Mouse (Mus musculus): Measurements from ENCODE around the gene Caps2. TPM values are rescaled to one million over a fixed set of nuclear protein-coding genes. Genes with fewer than 3 reads are reported as not detected.
"Not testable (repeated sequence)": the region's sequence is repeated elsewhere in the genome, so short reads cannot be mapped to it uniquely, and the experiment has no call there.

Caps2 gene
- polyA plus RNA-seq, 1 experiment = 0.04 TPM

DNA sequence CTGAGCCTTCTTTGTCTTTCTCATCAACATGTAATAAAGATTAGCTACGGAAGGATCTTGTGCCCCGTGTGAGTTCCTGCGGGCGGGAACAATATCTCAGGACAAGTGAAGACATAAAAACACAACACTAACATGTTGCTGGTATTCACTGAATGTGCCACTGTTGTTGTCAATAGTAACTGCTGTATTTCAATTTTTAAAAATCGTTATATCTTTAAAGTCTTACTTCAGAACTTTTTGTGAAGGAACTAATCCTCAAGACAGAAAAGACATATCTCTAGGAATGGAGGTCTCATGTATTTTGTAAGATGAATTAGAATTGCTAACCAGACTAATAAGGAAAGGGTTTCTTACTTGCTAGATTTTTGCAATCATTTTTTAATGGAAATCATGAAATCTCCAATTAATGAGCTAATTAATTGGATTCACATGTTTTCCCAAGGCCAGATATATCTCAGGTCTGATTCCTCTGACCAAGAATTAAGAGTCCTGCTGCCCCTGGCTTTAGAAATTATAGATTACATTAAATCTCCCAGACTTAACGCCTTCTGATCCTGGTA, 24.5 kb upstream of the Caps2 start:
- no peaks in the 10 kb centered on the region for H3K27me3 ChIP-seq (ENCODE audit: control insufficient read depth, insufficient read depth, insufficient read length)
- H3K36me3 ChIP-seq (ENCODE audit: control insufficient read depth, insufficient read depth) = no peaks in the 10 kb centered on the region
- H3K4me3 ChIP-seq = no peak overlapping the region
- H3K79me2 ChIP-seq (ENCODE audit: control insufficient read depth, insufficient read depth) = no peaks in the 10 kb centered on the region
- TF ChIP-seq MAX (IDR thresholded peaks at IDR 0.05; ENCODE audit: low read depth) (no peak), POLR2AphosphoS2 (IDR thresholded peaks at IDR 0.05; ENCODE audit: insufficient read length, low read depth) (no peak), MYOG (IDR thresholded peaks at IDR 0.05; ENCODE audit: control insufficient read depth in 1 of 3, insufficient read depth in 1 of 3, insufficient read length in 2 of 3, low read depth in 2 of 3) (no peak), USF1 (IDR thresholded peaks at IDR 0.05; ENCODE audit: low read depth) (no peak)
- H3ac ChIP-seq (ENCODE audit: control insufficient read depth, insufficient read length) = no peak overlapping the region
- H3K4me2 ChIP-seq (ENCODE audit: low read depth) = peak overlapping the region; percentile 50

DNA sequence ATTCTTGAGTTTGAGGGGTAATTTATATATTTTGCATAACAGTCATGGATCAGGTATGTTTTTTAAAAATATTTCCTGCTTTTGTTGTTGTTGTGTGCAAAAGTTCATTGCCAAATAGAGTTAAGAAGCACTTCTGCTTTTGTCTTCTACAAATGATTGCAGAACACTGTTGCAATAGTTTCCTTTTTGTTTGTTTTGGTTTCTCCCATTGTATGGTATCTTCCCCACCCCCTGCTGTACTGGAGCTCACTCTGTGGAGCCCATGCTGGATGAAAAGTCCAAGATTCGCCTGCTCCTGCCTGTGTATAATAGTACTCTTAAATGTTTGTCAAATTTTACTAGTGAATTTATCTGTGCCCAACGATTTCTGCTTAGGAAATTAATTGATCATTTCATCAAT, 23.6 kb upstream of the Caps2 start:
- Histone ChIP-seq H3K79me2 (ENCODE audit: control insufficient read depth, insufficient read depth) (no peaks in the 10 kb centered on the region), H3K4me3 (no peak overlapping the region), H3K36me3 (ENCODE audit: control insufficient read depth, insufficient read depth) (no peaks in the 10 kb centered on the region), H3K27me3 (ENCODE audit: control insufficient read depth, insufficient read depth, insufficient read length) (no peaks in the 10 kb centered on the region), H3K4me2 (ENCODE audit: low read depth) (no peak overlapping the region), H3ac (ENCODE audit: control insufficient read depth, insufficient read length) (no peak overlapping the region)
- TF ChIP-seq MAX (IDR thresholded peaks at IDR 0.05; ENCODE audit: low read depth) (no peak), TCF12 (IDR thresholded peaks at IDR 0.05; ENCODE audit: insufficient read depth, poor library complexity, severe bottlenecking) (no peak), REST (IDR thresholded peaks at IDR 0.05; ENCODE audit: insufficient read depth, insufficient read length) (no peak), CEBPB (IDR thresholded peaks at IDR 0.05; ENCODE audit: insufficient read depth, poor library complexity, severe bottlenecking) (no peak), POLR2A (IDR thresholded peaks at IDR 0.05; ENCODE audit: insufficient read length, low read depth) (no peak)

DNA sequence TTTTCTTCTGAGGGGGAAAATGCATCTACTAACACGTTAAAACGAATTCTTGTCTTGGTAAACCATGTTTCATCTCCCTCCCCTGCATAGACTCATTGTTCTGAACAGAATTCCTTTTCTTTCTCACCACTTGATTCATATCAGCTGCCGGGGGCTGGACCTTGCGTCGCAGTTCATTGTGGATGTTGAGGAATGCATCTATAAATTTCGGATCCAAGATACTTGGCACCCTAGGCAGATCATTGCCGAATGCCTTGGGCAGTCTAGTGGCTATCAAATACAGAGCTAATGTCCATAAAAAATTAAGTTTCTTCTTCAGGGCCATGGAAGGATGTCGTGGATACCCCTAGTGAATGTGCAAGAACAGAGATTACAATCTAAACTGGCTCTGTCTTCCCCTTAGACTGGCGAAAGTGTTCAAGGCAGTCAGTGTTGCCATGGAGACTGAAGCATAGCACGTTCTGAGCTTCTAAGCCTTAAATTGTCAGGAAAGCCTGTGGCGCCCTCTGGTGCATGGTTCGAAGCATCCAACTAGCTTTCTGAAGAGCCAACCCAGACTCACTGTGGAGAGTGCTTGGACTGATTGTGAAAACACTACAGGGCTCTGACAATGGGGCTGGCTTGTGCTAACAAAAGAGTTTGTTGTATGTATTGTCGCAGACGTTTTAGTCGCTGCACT, 3.4 kb upstream of the Caps2 start, which contains the start of gene Glipr1l3:
Gene Glipr1l3, minus strand, starts transcription at position 446 of the 679 bp plus-strand sequence.
- H3ac ChIP-seq (ENCODE audit: control insufficient read depth, insufficient read length); H3K27me3 ChIP-seq (ENCODE audit: control insufficient read depth, insufficient read depth, insufficient read length); H3K79me2 ChIP-seq (ENCODE audit: control insufficient read depth, insufficient read depth); H3K4me3 ChIP-seq; H3K36me3 ChIP-seq (ENCODE audit: control insufficient read depth, insufficient read depth): not testable (repeated sequence)
- H3K4me2 ChIP-seq (ENCODE audit: low read depth) = peak within 1 kb of the TSS; percentile 50

DNA sequence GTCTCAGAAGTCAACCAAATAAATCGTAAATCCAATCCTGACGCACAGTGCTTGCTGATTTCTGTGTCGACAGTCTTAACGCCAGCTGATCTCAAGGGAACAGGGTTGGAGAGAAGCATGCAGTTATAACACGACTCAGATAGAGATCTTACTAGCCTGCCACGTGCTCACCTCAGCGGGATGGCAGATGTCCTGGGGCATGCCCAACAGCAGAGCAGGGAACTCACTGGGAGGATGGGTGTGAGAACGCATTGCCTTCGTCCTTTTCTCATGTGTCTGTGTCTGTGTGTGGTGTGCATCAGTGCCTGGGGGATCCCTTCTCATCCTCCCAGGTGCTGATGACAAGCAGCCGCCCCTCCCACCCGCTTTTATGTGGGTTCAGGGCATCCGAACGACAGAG, 13.6 kb downstream of the Caps2 start:
- not testable (repeated sequence) for H3K4me3 ChIP-seq; H3K79me2 ChIP-seq (ENCODE audit: control insufficient read depth, insufficient read depth); H3K36me3 ChIP-seq (ENCODE audit: control insufficient read depth, insufficient read depth); H3ac ChIP-seq (ENCODE audit: control insufficient read depth, insufficient read length); H3K27me3 ChIP-seq (ENCODE audit: control insufficient read depth, insufficient read depth, insufficient read length); H3K4me2 ChIP-seq (ENCODE audit: low read depth)

DNA sequence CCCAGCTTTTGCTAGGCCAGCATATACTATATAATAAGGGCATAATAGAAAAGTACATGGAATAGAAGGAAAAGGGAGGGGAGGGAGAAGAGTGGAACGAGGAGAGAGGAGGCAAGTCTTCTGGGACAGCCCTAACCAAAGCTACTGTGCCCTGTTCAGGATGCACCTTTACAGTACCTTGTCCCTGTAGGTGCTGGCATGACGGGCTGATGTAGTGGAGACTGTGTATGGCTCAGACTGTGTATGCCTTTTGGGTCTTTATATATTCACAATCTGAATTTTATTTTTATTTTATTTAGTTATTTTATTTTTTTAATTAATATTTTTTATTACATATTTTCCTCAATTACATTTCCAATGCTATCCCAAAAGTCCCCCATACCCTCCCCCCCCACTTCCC, 30.5 kb downstream of the Caps2 start:
- not testable (repeated sequence) for H3K79me2 ChIP-seq (ENCODE audit: control insufficient read depth, insufficient read depth); H3ac ChIP-seq (ENCODE audit: control insufficient read depth, insufficient read length); H3K4me2 ChIP-seq (ENCODE audit: low read depth); H3K4me3 ChIP-seq; H3K36me3 ChIP-seq (ENCODE audit: control insufficient read depth, insufficient read depth); H3K27me3 ChIP-seq (ENCODE audit: control insufficient read depth, insufficient read depth, insufficient read length)

DNA sequence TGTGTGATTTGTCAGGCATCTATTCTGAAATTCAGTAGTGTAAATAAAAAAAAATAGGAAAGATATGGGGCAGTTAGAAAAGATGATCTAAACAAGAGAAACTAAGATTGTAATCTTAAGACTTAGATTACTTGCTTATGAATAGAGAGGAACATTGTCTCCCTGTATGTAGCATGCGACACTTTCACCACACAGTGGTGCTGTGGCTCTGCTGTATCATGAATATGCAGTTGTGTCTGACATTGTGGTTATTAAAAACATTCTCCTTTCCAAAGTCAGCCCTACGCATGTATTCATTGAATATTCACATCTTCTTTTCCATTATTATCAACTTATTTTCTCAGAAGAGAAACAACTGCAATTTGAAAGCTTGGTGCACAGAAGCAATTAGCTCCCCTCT, 40.0 kb downstream of the Caps2 start:
- no peak overlapping the region for H3K4me2 ChIP-seq (ENCODE audit: low read depth)
- no peak for TF ChIP-seq MYOG (IDR thresholded peaks at IDR 0.05; ENCODE audit: control insufficient read depth in 1 of 3, insufficient read depth in 1 of 3, insufficient read length in 2 of 3, low read depth in 2 of 3)
- TF ChIP-seq CEBPB (IDR thresholded peaks at IDR 0.05; ENCODE audit: insufficient read depth, poor library complexity, severe bottlenecking) = no peak
- no peak for TF ChIP-seq MAX (IDR thresholded peaks at IDR 0.05; ENCODE audit: low read depth)
- no peak for TF ChIP-seq POLR2AphosphoS2 (IDR thresholded peaks at IDR 0.05; ENCODE audit: insufficient read length, low read depth)
- no peaks in the 10 kb centered on the region for H3K27me3 ChIP-seq (ENCODE audit: control insufficient read depth, insufficient read depth, insufficient read length)
- H3K4me3 ChIP-seq = no peak overlapping the region
- no peak overlapping the region for H3ac ChIP-seq (ENCODE audit: control insufficient read depth, insufficient read length)
- H3K79me2 ChIP-seq (ENCODE audit: control insufficient read depth, insufficient read depth) = no peaks in the 10 kb centered on the region
- no peaks in the 10 kb centered on the region for H3K36me3 ChIP-seq (ENCODE audit: control insufficient read depth, insufficient read depth)

DNA sequence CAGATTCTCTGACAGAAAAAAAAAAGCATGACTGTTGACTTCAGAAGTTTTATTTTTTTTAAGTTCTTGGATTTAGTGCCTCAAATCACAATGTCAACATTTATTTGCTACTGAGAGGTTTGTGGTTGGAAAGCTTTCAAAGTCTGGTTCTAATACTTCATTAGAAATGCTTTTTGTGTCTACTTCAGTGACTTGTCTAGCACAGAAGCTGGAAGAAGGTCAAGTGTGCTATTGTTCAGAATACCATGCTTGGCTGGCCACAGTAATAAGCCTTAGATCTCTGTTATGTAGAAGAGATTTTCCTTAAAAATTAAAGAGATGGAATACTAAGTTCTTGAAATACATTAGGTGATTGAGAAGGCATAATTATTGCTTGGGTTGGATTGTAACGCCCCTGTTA, 63.7 kb downstream of the Caps2 start:
- no peak overlapping the region for H3K4me3 ChIP-seq
- no peaks in the 10 kb centered on the region for H3K79me2 ChIP-seq (ENCODE audit: control insufficient read depth, insufficient read depth)
- TF ChIP-seq SRF (IDR thresholded peaks at IDR 0.05; ENCODE audit: control insufficient read depth, insufficient read length, low read depth) (no peak), REST (IDR thresholded peaks at IDR 0.05; ENCODE audit: insufficient read depth, insufficient read length) (no peak), MAX (IDR thresholded peaks at IDR 0.05; ENCODE audit: low read depth) (no peak)
- H3K36me3 ChIP-seq (ENCODE audit: control insufficient read depth, insufficient read depth) = no peaks in the 10 kb centered on the region
- H3K27me3 ChIP-seq (ENCODE audit: control insufficient read depth, insufficient read depth, insufficient read length) = no peaks in the 10 kb centered on the region
- H3K4me2 ChIP-seq (ENCODE audit: low read depth) = no peak overlapping the region
- H3ac ChIP-seq (ENCODE audit: control insufficient read depth, insufficient read length) = no peak overlapping the region

DNA sequence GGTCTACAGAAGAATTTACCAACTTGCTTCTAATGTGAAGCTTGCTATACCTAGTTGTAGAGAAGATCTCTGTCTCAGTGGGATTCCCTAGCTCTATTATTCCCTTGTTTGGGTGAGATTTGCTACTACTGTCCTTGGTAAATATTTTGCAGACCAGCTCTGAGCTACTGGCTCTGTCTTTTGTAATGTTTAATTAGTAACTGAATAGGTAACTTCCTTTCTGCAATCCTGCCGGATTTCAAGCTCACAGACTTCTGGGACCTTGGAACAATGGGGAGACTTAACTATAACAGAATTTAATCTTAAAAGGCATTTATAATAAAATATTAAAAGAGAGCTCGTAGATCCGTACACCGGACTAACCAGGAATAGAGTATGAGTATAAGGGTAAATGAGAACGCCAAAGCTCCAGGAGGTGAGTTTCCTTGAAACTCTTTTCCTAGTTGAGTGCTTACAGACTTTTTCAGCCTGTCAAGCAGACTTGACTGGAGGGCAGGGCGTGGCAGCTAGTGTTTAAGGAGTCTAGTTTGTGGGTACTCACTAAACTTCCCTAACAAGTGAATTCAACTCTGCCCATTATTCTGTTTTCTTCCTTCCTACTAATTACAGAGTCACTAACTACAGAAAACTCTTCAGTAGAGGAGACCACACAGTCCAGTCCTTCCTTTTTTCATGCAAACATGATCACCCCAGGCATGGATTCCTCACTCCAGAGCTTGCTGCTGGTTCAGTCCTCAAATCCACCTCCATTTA, 65.8 kb downstream of the Caps2 start:
- H3K36me3 ChIP-seq (ENCODE audit: control insufficient read depth, insufficient read depth); H3K79me2 ChIP-seq (ENCODE audit: control insufficient read depth, insufficient read depth); H3K27me3 ChIP-seq (ENCODE audit: control insufficient read depth, insufficient read depth, insufficient read length); H3ac ChIP-seq (ENCODE audit: control insufficient read depth, insufficient read length); H3K4me2 ChIP-seq (ENCODE audit: low read depth); H3K4me3 ChIP-seq: not testable (repeated sequence)

DNA sequence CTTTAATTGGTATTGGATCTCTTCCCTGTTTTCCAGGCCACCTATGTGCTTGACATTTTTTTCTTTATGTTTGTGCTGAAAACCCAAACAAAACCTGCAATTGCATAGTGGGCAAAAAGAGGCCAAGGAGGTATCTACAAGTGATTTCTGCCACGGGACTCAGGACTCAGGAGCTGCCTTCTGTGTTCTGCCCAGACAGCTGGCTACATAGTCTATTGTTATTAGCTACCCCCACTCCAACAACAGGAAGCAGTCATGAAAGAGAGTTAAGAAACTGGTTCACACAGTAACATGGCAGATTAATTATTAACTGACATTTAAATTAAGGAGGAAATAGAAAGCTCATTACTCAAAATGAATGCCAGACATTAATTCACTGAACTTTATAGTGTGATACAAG, 69.3 kb downstream of the Caps2 start:
- H3ac ChIP-seq (ENCODE audit: control insufficient read depth, insufficient read length); H3K4me3 ChIP-seq; H3K79me2 ChIP-seq (ENCODE audit: control insufficient read depth, insufficient read depth); H3K27me3 ChIP-seq (ENCODE audit: control insufficient read depth, insufficient read depth, insufficient read length); H3K36me3 ChIP-seq (ENCODE audit: control insufficient read depth, insufficient read depth); H3K4me2 ChIP-seq (ENCODE audit: low read depth): not testable (repeated sequence)

DNA sequence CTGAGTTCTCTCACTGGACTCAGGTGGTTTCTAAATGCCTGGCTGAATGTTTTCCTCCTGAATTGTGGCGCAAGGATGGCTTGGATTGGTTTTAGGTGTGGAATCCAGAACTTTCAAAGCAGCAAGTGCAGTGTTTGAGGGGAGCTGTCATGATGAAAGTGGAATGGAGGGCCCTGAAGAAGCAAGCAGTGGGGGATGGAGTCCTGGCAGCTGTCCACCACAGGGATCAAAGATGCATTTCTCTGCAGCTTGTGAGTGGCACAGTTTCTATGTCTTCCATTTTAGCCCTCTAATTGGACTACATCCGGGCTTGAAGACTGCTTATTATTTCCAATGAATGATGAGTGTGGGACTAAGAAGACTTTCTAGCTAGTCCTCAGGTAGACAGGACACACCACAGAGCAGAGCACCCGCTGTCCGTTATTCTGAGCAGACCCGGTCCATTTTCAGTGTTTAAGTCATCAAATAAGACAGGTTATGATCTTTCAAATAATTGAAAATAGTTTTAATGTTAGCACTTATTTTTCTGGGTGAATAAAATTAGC, 72.0 kb downstream of the Caps2 start:
- not testable (repeated sequence) for H3K79me2 ChIP-seq (ENCODE audit: control insufficient read depth, insufficient read depth); H3K4me3 ChIP-seq; H3ac ChIP-seq (ENCODE audit: control insufficient read depth, insufficient read length); H3K36me3 ChIP-seq (ENCODE audit: control insufficient read depth, insufficient read depth); H3K27me3 ChIP-seq (ENCODE audit: control insufficient read depth, insufficient read depth, insufficient read length); H3K4me2 ChIP-seq (ENCODE audit: low read depth)
